Mouse (Mus musculus): ENCODE results near the gene Trim62. TPM values are rescaled to one million over a fixed set of nuclear protein-coding genes. Genes with fewer than 3 reads are reported as not detected.

Gene Trim62
- total RNA-seq (2021), result under 1 TPM; 0.34 to 0.45 TPM
- long read RNA-seq, experiment 1, partial matches to known transcripts, result 0 of 2 reads
- long read RNA-seq, experiment 1, other reads (novel, unspliced or antisense), result 0 of 2 reads
- long read RNA-seq, experiment 2, partial matches to known transcripts, result 0 of 3 reads
- long read RNA-seq, experiment 2, other reads (novel, unspliced or antisense), result 0 of 3 reads

DNA sequence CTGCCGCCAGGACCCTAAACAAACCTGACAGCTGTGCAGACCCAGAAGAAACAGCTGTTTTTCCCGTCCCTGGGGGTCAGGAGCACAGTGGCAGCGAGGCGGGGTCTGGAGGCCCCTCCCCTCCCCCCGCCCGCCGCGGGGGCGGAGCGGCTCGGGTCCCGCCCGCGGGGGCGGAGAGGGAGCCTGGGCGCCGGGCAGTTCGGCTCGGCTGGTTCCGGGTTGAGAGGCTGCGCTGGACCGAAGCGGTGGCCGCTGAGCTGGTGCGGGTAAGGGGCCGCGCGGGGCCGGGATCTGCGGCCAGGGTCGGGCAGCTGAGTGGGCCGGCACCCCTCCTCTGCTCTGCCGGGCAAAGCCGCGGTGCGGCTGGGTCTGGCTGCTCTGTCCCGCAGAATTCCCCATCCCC is at the start of gene Trim62:
Gene Trim62 (plus strand): TSS at position 202 of the 403 bp plus-strand sequence.
- peak; percentile 64 for DNase-seq (ENCODE audit: low spot score)

DNA sequence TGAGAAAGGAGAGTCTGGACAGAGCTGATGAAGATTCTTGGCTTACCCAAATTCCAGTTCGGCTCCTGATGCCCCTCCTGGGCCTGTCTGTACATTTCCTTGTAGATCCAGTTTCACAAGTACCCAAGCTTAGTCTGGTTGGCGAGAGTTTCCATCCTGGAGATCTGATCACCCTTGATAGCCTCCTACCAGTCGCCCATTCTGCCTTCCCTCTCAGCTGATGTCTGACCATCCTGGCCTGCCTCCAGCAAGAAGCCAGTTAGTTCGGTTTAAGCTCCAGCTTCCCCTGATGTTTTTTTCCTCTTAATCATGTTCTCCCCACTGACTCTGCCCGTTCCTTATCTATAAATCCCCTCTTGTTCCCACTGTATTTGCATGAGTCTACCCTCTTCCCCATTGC is 45.2 kb upstream of the Trim62 start:
- DNase-seq (ENCODE audit: low spot score), result no peak

DNA sequence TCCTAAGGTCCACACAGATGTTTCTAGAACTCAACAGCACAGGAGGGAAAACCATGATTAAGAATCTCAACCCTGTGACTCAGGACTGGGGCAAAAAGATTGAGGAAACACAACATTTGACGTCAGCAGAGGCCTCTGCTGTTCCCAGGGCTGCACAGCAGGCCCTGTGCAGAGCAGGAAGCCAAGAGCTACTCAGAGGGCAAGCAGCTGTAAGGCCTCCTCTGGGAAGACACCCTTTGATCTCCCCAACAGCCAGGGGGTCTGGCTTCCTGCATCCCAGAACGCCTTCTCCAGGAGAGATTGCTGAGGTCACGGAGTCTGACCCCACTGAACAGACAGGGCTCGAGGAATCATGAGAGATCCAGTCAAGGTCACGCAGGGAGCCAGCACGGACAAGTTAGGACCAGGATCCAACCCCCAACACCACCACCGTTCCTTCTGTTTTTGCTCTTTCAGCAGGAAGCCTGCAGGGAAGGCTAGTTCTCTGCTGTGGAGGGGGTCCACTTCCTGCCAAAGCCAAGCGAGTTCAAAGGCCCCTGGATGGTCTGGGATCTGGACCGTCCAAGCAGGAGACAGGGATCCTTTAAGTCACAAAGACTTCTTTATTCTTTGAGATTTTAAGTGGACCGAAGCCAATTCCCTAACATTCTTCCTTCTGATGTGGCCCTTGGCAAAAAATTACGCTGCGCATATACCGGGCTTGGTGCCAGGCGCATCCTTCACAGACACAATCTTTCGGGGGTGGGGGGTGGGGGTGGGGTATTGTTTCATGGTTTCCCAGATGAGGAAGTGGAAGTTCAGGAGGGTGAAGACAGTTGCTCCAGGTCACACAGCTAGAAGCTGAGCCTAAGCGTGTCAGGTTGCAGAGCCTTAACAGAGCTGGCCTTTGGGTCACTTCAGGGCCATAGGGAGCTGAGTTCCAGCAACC is 43.3 kb upstream of the Trim62 start:
- peak; percentile 7 for DNase-seq (ENCODE audit: low spot score)

DNA sequence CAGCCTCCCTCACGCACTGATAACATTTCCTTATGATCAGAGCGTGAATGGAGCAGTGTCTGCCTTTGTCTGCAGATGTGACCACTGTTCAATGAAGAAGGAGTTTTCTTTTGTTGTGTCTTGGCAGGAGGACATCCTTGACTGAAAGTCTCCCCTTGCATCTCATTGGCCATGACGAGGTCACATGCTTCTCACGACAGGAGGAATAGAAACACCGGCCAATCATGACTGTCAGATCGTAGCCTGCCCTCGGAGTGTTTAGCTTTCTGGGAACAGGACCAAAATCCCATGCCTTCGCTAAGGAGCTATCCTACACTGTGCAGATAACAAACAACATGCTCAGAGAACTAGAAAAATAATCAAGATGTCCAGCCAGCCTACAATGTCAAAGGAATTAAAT is 42.1 kb upstream of the Trim62 start:
- no peak for DNase-seq (ENCODE audit: low spot score)

DNA sequence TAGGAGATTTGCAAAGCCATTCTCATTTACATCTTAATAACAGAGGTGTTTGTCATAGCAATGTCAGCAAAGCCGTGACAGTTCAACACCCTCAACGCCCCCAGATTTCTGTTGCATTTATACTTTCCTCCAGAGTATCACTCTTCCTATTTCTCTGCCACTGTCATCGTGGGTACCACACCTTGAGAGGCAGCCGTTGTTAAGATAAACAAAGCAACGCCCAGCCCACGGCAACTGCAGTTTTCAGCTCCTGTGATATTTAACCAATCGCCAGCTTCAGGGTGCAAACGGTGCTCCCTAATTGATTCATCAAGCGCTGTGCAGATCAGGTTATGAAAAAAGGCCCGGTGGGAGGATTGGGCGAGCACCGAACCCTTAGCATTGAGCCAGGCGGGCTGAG is 38.8 kb upstream of the Trim62 start:
- DNase-seq (ENCODE audit: low spot score), result no peak

DNA sequence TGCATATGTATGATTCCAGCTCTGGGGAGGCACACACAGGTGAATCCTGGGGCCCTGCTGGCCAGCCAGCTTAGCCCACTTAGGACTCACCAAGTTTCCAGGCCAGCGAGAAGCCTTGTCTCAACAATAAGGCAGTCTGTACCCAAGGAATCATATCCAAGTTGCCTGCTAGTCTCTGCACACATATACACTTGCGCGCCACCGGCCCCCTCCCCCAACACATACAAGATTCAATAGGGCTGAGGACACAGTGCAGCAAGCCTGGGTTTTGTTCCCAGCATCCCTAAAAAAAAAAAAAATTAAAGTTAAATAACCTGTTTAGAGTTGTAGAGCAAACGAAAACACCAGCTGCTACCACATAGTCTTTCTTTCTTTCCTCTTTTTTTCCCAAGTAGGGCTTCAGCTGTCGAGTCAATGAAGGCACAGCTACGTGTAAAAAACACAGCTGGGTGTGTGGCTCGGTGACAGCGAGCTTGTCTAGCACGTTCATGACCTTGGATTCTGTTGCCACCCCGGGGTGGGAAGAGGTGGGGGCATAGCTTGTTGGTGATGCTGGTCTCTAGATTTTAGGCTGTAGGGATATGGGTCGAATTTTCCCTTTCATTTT is 37.9 kb upstream of the Trim62 start:
- no peak for DNase-seq (ENCODE audit: low spot score)

DNA sequence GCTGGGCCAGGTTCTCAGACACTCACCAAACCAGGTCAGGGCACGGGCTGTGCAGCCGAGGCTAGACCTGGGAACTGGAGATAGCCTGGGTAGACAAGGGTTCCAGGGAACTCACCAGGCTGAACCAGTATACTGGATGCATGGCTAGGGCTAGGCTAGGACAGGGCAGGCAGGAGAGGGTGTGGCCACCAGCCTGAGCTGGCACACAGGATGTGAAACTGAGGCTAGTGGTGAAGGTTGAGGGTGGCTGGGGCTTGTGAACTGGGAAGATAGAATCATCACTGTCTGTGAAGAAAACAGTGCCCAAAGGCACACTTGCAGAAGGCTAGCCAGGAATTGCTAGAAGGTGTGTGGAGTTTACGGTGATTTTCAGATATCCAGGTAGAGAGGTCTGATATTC is 34.4 kb upstream of the Trim62 start:
- DNase-seq (ENCODE audit: low spot score), result no peak

DNA sequence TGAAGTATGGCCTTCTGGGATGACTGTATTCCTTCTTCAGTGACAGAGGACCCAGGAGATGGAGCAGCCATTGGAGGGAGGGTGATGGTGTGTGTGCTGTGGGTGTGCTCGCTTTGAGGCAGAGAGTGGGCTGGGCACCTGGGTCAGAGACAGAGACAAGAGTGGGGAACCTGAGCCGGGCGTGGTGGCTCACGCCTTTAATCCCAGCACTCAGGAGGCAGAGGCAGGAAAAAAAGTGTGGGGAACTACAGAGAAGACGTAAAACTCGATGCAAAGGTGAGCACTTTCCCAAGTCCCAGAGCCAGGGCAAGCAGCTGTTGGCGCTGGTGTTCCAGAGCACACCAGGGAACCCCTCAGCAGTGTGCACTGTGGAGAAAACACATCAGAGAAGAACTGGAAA is 33.7 kb upstream of the Trim62 start:
- DNase-seq (ENCODE audit: low spot score), result no peak

DNA sequence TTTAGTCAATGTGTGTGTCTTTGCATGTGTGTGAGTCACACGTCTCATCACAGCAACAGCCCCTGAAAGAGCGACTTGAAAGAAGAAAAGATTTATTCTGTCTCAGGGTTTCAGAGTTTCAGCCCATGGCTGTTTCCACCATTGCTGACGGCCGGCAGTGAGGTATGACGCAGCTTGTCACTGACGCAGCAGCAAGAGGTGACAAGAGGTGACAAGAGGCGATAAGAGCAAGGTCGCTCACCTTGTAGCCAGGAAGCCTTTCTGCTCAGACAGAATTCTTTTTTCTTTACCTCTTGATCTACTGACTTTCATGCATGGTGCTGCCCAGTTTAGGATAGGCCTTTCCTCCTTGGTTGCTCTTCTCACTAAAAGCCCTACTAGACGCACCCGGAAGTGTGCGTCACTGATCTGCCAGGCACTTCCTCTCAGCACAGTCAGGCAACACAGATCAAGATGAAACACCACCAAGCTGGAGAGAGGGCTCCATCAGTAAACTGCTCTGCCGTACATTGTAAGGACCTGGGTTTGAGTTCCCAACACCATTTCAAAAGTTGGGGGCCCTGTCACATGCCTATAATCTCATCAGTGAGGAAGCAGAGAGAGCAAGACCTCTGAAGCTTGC is 31.0 kb upstream of the Trim62 start:
- DNase-seq (ENCODE audit: low spot score), result no peak

DNA sequence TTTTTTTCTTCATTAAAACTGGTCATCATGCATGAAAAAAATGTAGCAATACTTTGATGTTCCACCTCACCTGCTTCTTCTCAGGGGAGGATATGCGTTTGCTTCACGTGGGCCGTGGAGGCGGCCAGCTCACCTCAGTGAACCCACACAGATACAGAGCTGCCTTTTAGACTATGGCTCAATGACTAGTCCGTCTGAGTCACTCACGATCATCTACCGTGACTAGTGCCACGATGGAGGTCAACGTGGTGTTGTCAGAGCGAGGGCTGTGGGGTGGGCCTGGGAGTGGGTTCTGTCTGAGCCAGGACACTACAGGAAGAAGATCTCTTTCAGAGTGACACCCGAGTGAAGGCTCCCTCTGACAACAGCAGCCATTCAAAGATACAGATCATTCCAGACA is 30.3 kb upstream of the Trim62 start:
- DNase-seq (ENCODE audit: low spot score), result no peak

DNA sequence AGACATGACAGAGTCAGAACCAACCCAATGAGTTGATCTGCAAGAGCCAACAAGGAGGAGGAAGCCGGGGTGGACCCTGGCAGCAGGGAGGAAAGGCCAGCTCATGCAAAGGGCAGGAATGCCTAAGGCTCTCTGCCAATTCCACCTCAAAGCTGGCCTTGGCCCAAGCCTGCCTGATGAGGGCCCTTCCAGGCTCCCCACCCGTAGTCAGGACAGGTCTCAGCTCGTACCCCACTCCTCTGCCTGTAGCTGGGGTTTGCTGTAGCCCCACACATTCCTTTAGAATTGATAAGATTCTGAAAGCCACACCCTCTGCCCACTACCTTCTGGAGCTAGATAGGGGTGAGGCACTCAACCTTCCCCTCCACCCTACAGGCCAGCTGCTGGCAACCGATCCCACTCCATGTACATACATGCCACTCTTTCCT is 27.8 kb upstream of the Trim62 start:
- DNase-seq (ENCODE audit: low spot score), result no peak

DNA sequence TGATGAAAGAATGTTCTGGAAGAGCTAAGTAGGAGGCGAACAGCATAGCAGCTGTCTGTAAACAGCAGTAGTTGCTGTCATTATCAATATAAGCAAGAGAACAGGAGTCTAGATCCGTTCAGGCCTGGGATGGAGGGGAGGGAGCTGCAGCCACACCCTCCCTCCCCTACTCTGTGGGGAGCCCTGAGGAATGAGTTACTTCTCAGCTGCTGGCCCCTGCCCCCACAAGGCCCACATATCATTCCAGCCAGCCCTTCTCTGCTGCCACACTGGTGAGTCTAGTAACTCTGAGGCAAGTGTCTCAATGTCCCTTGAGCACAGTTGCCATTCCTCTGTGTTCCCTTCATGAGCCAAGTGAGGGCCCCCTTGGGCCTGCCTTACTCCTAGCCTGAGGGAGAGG is 26.2 kb upstream of the Trim62 start:
- no peak for DNase-seq (ENCODE audit: low spot score)

DNA sequence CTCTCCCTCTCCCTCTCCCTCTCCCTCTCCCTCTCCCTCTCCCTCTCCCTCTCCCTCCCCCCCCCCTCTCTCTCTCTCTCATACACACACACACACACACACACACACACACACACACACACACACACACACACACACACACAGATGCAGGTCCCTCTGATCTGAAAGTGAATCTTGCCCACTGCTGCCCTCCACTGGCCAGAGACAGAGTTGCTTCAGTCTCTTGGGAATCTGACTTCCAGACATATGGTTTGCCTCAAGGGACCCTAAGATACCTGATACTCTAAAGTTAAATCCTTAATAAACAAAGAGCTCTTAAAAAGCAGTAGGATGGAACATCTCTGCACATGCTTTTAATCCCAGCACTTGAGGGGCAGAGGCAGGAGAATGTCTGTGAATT is 25.2 kb upstream of the Trim62 start:
- DNase-seq (ENCODE audit: low spot score), result peak; percentile 41

DNA sequence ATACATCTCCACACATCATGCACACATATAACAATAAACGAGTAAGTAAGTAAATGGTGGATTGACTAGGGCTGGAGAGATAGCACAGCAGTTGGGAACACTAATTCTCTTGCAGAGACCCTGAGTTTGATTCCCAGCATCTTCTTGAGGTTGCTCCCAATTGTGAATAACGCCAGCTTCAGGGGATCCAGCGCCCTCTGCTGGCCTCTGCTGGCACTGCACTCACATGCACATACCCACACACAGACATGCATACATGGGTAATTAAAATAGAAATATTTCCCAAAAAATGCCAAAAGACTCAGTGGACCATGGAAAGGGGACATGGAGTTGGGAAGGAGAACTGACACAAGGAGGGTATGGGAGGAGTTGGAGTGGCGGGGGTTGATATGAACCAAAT is 24.5 kb upstream of the Trim62 start:
- no peak for DNase-seq (ENCODE audit: low spot score)

DNA sequence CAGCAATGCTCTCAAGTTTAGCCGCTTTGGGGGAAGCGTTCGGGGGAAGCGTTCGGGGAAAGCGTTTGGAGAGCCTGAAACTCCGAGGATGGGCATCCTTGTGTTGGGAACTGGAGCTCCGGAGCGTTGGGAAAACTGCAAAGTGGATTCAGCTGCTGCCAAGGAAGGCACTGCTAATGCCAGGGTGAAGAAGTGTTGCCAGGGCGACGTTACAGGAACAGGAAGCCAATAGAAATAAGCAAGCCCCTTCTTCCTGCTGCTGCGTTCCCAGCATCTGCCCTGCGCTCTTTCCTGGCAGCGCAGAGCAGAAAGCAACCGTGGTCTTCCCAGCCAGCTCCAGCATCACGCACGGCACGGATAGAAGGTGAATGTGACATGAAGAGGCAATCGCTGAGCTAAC is 10.4 kb upstream of the Trim62 start:
- no peak for DNase-seq (ENCODE audit: low spot score)

DNA sequence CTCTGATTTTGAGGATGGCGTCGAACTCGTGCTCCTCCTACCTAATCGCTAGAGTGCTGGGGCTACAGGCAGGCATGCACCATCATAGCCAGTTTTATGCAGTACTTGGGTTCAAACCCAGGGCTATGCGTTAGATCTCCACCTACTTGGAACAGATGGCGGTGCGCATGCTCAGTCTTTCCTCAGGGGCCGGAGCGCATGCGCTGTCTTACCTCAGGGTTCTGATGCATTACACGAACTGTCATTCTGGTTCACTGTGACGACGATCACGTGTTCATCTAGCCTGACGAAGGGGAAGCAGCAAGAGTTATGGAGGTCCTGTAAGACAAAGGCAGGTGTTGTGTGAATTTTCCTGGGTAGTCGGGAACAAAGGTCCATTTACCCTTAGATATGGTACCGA is 9.3 kb upstream of the Trim62 start:
- DNase-seq (ENCODE audit: low spot score), result no peak

DNA sequence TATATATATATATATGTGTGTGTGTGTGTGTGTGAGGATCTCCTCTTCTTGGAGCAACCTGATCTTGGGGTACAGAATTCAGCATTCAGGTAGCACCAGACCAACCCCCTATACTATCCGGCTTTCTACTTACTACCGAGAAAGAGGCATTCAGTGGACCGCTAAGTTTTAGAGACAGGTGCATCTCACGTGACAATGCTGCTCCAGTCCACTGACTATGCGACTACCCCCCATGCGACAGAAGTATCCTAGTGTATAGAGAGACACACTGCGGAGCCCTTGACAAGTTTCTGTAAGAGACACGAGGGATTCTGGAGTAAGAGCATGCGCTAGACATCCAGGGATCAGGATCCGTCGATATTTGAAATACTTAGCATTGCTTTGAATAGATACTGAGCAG is 7.9 kb upstream of the Trim62 start:
- no peak for DNase-seq (ENCODE audit: low spot score)

DNA sequence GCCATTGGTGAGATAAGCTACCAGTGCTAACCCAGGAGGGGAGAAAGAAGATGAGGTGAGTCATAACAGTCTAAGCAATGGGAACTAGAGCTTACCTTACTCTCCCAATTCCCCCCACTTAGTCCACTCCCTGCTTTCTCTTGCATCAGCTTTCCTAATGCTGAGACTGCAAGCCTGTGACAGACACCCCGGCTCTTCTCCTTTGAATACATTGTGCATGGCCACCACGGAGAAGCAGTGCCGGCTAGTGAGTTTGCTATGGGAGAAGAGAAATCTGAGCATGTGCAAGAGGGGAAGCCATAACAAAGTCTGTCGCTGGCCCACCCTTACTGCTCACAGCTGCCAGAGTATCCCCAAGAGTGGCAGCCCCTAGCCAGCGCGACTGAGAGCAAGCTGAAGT is 5.9 kb upstream of the Trim62 start:
- no peak for DNase-seq (ENCODE audit: low spot score)

DNA sequence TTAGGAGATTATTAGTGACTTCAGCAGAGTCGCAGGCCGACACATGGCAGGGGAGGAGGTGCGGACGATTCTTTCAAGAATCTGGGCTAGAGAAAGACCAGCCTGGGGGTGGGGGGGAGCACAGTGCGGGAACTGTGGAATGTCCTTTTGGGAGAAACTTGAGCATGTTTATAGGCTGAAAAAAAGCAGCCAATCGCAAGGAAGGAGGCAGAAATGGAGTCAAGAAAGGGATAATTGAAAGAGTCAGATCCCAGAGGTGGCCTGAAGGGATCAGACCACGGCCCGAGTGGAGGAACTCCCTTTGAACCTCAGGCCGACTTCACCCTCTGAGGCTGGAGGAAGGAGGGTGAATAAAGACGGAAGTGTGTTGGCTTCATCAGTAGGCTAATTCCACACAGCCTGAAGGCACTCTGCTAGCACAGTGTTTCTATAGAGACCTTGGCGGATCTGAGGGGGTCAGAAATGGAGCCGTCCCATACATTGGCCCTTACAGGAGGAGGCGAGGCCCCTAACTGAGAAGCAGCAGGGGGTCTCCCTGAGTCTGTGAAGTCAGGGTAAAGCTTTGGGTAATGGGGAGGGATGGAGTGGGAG is 4.4 kb upstream of the Trim62 start:
- no peak for DNase-seq (ENCODE audit: low spot score)

DNA sequence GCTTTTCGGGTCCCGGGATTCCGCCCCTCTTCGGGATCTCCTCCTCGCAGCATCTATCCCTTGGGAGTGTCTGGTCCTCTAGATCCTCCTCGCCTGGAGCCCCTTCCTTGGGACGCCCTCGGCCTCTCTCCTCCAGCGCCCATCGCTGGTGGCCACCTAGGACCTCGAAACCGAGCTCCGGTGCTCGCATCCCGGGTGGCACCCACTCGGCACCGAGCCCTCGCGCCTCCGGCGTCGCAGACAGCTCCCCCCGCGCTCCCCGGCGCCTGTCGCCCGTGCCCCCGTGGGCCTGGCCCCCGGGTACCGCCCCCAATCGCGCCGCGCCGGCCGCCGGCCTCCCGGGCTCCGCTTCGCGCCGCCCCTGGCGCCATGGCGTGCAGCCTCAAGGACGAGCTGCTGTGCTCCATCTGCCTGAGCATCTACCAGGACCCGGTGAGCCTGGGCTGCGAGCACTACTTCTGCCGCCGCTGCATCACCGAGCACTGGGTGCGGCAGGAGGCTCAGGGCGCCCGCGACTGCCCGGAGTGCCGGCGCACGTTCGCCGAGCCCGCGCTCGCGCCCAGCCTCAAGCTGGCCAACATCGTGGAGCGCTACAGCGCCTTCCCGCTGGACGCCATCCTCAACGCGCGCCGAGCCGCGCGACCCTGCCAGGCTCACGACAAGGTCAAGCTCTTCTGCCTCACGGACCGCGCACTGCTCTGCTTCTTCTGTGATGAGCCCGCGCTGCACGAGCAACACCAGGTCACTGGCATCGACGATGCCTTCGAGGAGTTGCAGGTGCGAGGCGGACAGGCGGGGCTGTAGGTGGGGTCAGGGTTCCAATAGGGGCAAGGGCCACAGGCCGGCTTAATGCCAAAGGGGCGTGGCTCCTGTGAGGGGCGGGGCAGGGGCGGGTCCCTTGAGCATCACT is 676 bp downstream of the Trim62 start:
- peak; percentile 15 for DNase-seq (ENCODE audit: low spot score)

DNA sequence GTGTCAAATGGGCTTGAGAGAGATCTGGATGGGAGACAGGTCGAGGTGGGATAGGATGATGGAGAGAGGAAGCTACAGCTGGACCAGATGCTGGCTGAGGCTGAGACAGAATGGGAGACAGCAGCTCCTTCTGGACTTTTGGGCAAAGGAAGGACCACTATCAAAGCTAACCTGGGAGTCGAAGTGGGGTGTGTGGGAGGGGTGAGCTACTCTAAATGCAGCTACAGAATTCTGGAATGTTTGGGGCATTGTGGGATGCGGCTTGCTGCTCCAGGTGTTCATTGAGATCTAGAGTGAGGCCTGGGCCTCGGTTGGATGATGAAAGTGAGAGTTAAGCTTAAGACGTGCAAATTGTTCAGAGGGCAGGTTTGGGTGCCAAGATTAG is 1.3 kb downstream of the Trim62 start:
- no peak for DNase-seq (ENCODE audit: low spot score)
